Mouse (Mus musculus) neural tube, embryonic 10.5 days (tissue): ENCODE measurements at regions not wholly inside any gene's neighbourhood (a gene's known extent, or its start where the extent isn't known, plus 50 kb on each side); places are given as distances from the start of the nearest gene placed in this dataset.

Experiments used
- DNase-seq: peaks from one replicate; pipeline ENCODE4 v3.0.0-alpha.2; 2017; ENCODE audit warnings: low spot score; ENCODE audit errors: extremely low spot score

GRCm38 (mm10) chr1:61316261-61316660 lies 322.4 kb upstream of the Pard3b start:
- no peak for DNase-seq

- no peak for DNase-seq
Measured at GRCm38 (mm10) chr1:61316736-61317135, 321.9 kb upstream of the Pard3b start.

GRCm38 (mm10) chr1:61318042-61318441 lies 320.6 kb upstream of the Pard3b start:
- DNase-seq = no peak

GRCm38 (mm10) chr1:61321513-61322145 lies 317.0 kb upstream of the Pard3b start:
- DNase-seq = no peak

- DNase-seq = no peak
Measured at GRCm38 (mm10) chr1:61331456-61331855, 307.2 kb upstream of the Pard3b start.

GRCm38 (mm10) chr1:61331906-61332305 lies 306.7 kb upstream of the Pard3b start:
- no peak for DNase-seq

- no peak for DNase-seq
Measured at GRCm38 (mm10) chr1:61336367-61336766, 302.3 kb upstream of the Pard3b start.

GRCm38 (mm10) chr1:61352921-61353320 lies 285.7 kb upstream of the Pard3b start:
- DNase-seq = no peak

- DNase-seq = no peak
Measured at GRCm38 (mm10) chr1:61353481-61353880, 285.1 kb upstream of the Pard3b start.

- DNase-seq = no peak
Measured at GRCm38 (mm10) chr1:61355241-61355640, 283.4 kb upstream of the Pard3b start.

GRCm38 (mm10) chr1:61359011-61359930 lies 279.4 kb upstream of the Pard3b start:
- no peak for DNase-seq

GRCm38 (mm10) chr1:61372581-61372980 lies 266.0 kb upstream of the Pard3b start:
- DNase-seq = no peak

- no peak for DNase-seq
Measured at GRCm38 (mm10) chr1:61373661-61374491, 264.7 kb upstream of the Pard3b start.

GRCm38 (mm10) chr1:61376417-61376816 lies 262.2 kb upstream of the Pard3b start:
- no peak for DNase-seq

- DNase-seq = peak; percentile 70
Measured at GRCm38 (mm10) chr1:61377070-61377469, 261.6 kb upstream of the Pard3b start.

- DNase-seq = no peak
Measured at GRCm38 (mm10) chr1:61378240-61378639, 260.4 kb upstream of the Pard3b start.

GRCm38 (mm10) chr1:61379771-61380517 lies 258.7 kb upstream of the Pard3b start:
- no peak for DNase-seq

- DNase-seq = no peak
Measured at GRCm38 (mm10) chr1:61387587-61387986, 251.0 kb upstream of the Pard3b start.

- DNase-seq = no peak
Measured at GRCm38 (mm10) chr1:61397796-61398195, 240.8 kb upstream of the Pard3b start.

GRCm38 (mm10) chr1:61402339-61402738 lies 236.3 kb upstream of the Pard3b start:
- no peak for DNase-seq

- DNase-seq = no peak
Measured at GRCm38 (mm10) chr1:61407201-61407600, 231.4 kb upstream of the Pard3b start.
